ENCODE assay signal across 7 mouse cellular contexts in the genomic region with DNA sequence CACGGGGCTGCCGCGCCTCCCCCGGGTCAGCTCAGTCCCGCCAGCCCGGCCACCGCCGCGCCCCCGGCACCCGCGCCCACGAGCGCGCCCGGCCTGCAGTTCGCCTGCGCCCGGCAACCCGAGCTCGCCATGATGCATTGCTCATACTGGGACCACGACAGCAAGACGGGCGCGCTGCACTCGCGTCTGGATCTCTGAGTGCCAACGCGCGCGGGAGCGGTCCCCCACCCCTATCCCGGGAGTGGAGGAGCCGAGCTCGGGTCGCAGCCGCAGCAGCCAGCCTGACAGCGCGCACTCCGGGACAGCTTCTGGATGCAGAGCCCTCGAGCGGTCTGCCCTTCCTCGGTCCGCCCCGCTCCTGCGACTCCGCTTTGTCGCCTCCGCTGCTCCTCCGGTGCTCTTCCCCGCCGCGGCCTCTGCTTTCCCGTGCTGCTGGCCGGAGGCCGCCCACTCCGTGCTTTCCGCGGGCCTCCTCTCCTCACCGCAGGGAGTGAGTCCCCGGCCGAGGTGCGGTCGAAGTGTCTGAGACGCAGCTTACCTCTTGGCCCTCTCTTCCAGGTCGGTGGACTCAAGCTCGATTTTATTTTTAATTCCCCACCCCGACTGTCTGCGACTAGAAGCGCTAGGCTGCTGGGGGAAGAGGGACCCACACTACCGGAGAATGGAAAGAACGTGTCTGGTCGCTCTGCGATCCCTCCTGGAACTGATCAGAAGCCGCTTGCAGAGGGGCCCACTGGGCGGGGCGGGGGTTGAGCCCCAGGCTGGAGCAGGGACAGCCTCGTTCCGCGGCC. TPM values are rescaled to one million over a fixed set of nuclear protein-coding genes. Genes with fewer than 3 reads are reported as not detected.
DNase-seq lines count a peak whose midpoint lies in the region; ATAC-seq and TF ChIP-seq lines count a peak whose summit lies in the region.

No protein-coding gene starts in this region.

- ATAC-seq in embryonic facial prominence, embryonic 14.5 days (ENCODE audit: low read depth) = peak; percentile 16; the same call in 1 of the 2 replicates
- peak; percentile 34; the same call in 1 of the 2 replicates for ATAC-seq in hindbrain, embryonic 11.5 days (ENCODE audit: low FRiP score)
- ATAC-seq in liver, embryonic 14.5 days (ENCODE audit: insufficient read depth) = no peak

- H3K4me2 ChIP-seq in embryonic facial prominence, embryonic 14.5 days (ENCODE audit: low read depth, low read length) = peak overlapping the region; percentile 87
- H3K4me2 ChIP-seq in hindbrain, embryonic 11.5 days (replicated peaks; ENCODE audit: low read depth, low read length) = peak overlapping the region; percentile 82
- H3K4me2 ChIP-seq in liver, embryonic 14.5 days (ENCODE audit: low read depth) = peak overlapping the region; percentile 44

- no peak for TF ChIP-seq CTCF in liver, embryonic 14.5 days (IDR thresholded peaks at IDR 0.05; ENCODE audit: low read depth)

- peak; percentile 29 for DNase-seq in thymus, postnatal 4 days
- DNase-seq in thymus, adult 18-20 months = no peak
- DNase-seq in embryonic facial prominence, embryonic 14.5 days (ENCODE audit: low spot score) = peak; percentile 62
- DNase-seq in hindbrain, embryonic 11.5 days (ENCODE audit: low spot score) = peak; percentile 76
- DNase-seq in liver, embryonic 14.5 days (ENCODE audit: low read depth in 3 of 3, low spot score in 3 of 3) = no peak
- DNase-seq in yolk sac, embryonic 10.5 days (ENCODE audit: low spot score) = peak; percentile 42
- DNase-seq in left cerebral cortex, postnatal 25 days (ENCODE audit: low spot score in 2 of 2) = no peak

- H3K36me3 ChIP-seq in embryonic facial prominence, embryonic 14.5 days (ENCODE audit: control insufficient read depth, insufficient read depth, low read length) = no peaks in the 10 kb centered on the region
- no peaks in the 10 kb centered on the region for H3K36me3 ChIP-seq in hindbrain, embryonic 11.5 days (ENCODE audit: control insufficient read depth, insufficient read depth, low read length)
- no peaks in the 10 kb centered on the region for H3K36me3 ChIP-seq in liver, embryonic 14.5 days (replicated peaks; ENCODE audit: control insufficient read depth, insufficient read depth, low read depth)

- H3K27me3 ChIP-seq in embryonic facial prominence, embryonic 14.5 days (replicated peaks; ENCODE audit: control insufficient read depth, insufficient read depth, low read length) = peaks cover 100% of the 10 kb centered on the region
- peaks cover 88% of the 10 kb centered on the region for H3K27me3 ChIP-seq in hindbrain, embryonic 11.5 days (ENCODE audit: control insufficient read depth, insufficient read depth, low read length)
- peaks cover 100% of the 10 kb centered on the region for H3K27me3 ChIP-seq in liver, embryonic 14.5 days (ENCODE audit: control insufficient read depth, insufficient read depth, low read length)

- no peaks in the 10 kb centered on the region for H3K9me3 ChIP-seq in embryonic facial prominence, embryonic 14.5 days (ENCODE audit: control insufficient read depth, low read length)
- no peaks in the 10 kb centered on the region for H3K9me3 ChIP-seq in hindbrain, embryonic 11.5 days (ENCODE audit: control insufficient read depth, low read length)
- H3K9me3 ChIP-seq in liver, embryonic 14.5 days (ENCODE audit: control insufficient read depth, low read length) = no peaks in the 10 kb centered on the region

- peaks cover 11% of the 10 kb centered on the region; the same call in 1 of the 2 replicates for H3K4me1 ChIP-seq in embryonic facial prominence, embryonic 14.5 days (ENCODE audit: control insufficient read depth, insufficient read depth, low read length)
- peaks cover 9% of the 10 kb centered on the region for H3K4me1 ChIP-seq in hindbrain, embryonic 11.5 days (replicated peaks; ENCODE audit: control insufficient read depth, insufficient read depth, low read length)
- no peaks in the 10 kb centered on the region for H3K4me1 ChIP-seq in liver, embryonic 14.5 days (replicated peaks; ENCODE audit: control insufficient read depth in 2 of 2, insufficient read depth in 2 of 2, low read length in 1 of 2)

- no peak for TF ChIP-seq EP300 in liver, embryonic 14.5 days (IDR thresholded peaks at IDR 0.05; ENCODE audit: low read depth)

- intact Hi-C loops in left cerebral cortex, postnatal 25 days (cut with DNase I) = no loop called here

- H3K27ac ChIP-seq in embryonic facial prominence, embryonic 14.5 days (replicated peaks; ENCODE audit: low read depth, low read length) = peak overlapping the region; percentile 80
- H3K27ac ChIP-seq in hindbrain, embryonic 11.5 days (ENCODE audit: low read depth, low read length) = no peak overlapping the region
- no peak overlapping the region for H3K27ac ChIP-seq in liver, embryonic 14.5 days

- H3K4me3 ChIP-seq in embryonic facial prominence, embryonic 14.5 days (ENCODE audit: low read depth, low read length) = peak overlapping the region; percentile 54
- peak overlapping the region; percentile 43 for H3K4me3 ChIP-seq in hindbrain, embryonic 11.5 days (ENCODE audit: low read depth, low read length)
- peak overlapping the region in 1 of 2 experiments; percentile 20; a peak in 2 of 4 replicates for H3K4me3 ChIP-seq in liver, embryonic 14.5 days (ENCODE audit: insufficient read depth in 1 of 2, low read depth in 2 of 2, low read length in 2 of 2)

- WGBS in embryonic facial prominence, embryonic 14.5 days = under 1% methylated on average over 51 of the region's 80 CpGs
- WGBS in hindbrain, embryonic 11.5 days = under 1% methylated on average over 66 of the region's 80 CpGs
- WGBS in liver, embryonic 14.5 days (ENCODE audit: insufficient replicate concordance) = 1% methylated on average over 74 of the region's 80 CpGs

- peak overlapping the region; percentile 70 for H3K9ac ChIP-seq in embryonic facial prominence, embryonic 14.5 days (ENCODE audit: low read depth, low read length)
- peak overlapping the region; percentile 12; the same call in 1 of the 2 replicates for H3K9ac ChIP-seq in hindbrain, embryonic 11.5 days (ENCODE audit: low read depth, low read length)
- no peak overlapping the region for H3K9ac ChIP-seq in liver, embryonic 14.5 days (replicated peaks)

RNA-seq across cellular contexts. Expression of a gene that starts 1.7 kb away (rescaled TPM):
- polyA plus RNA-seq in embryonic facial prominence, embryonic 14.5 days (2014; fragmentation: Nextera tagmentation; extraction: Ambion mirVana) = 1.0 and 1.5 TPM in 2 replicates
- polyA plus RNA-seq in hindbrain, embryonic 11.5 days (2014; fragmentation: Nextera tagmentation; extraction: Ambion mirVana) = 1.0 and 1.3 TPM in 2 replicates
- not detected in 2 replicates for polyA plus RNA-seq in liver, embryonic 14.5 days (2012; rRNA removed)
- polyA plus RNA-seq in liver, embryonic 14.5 days (2014; fragmentation: Nextera tagmentation; extraction: Ambion mirVana) = not detected in 2 replicates
- under 1 TPM; 0.80 to 0.94 TPM for total RNA-seq in left cerebral cortex, postnatal 25 days (2021)

RNA-seq across cellular contexts. Expression of a gene that starts 29.4 kb away (rescaled TPM):
- polyA plus RNA-seq in embryonic facial prominence, embryonic 14.5 days (2014; fragmentation: Nextera tagmentation; extraction: Ambion mirVana) = 39.7 and 43.5 TPM in 2 replicates
- 92.0 and 96.3 TPM in 2 replicates for polyA plus RNA-seq in hindbrain, embryonic 11.5 days (2014; fragmentation: Nextera tagmentation; extraction: Ambion mirVana)
- 1.7 and 4.0 TPM in 2 replicates for polyA plus RNA-seq in liver, embryonic 14.5 days (2012; rRNA removed)
- 14.0 and 14.4 TPM in 2 replicates for polyA plus RNA-seq in liver, embryonic 14.5 days (2014; fragmentation: Nextera tagmentation; extraction: Ambion mirVana)
- total RNA-seq in left cerebral cortex, postnatal 25 days (2021) = 10 to 100 TPM; 34.1 to 35.5 TPM

RNA-seq across cellular contexts. Expression of a gene that starts 53.9 kb away (rescaled TPM):
- polyA plus RNA-seq in embryonic facial prominence, embryonic 14.5 days (2014; fragmentation: Nextera tagmentation; extraction: Ambion mirVana) = not detected in 2 replicates
- polyA plus RNA-seq in hindbrain, embryonic 11.5 days (2014; fragmentation: Nextera tagmentation; extraction: Ambion mirVana) = not detected in 2 replicates
- polyA plus RNA-seq in liver, embryonic 14.5 days (2012; rRNA removed) = not detected in 2 replicates
- not detected in 2 replicates for polyA plus RNA-seq in liver, embryonic 14.5 days (2014; fragmentation: Nextera tagmentation; extraction: Ambion mirVana)
- total RNA-seq in left cerebral cortex, postnatal 25 days (2021) = not detected

Comparison
In these comparisons a context has a peak if more than half of its experiments do, and no peak if none do; other contexts are left out.
1. DNase-seq: peak in thymus, postnatal 4 days (single experiment), embryonic facial prominence, embryonic 14.5 days (single experiment), hindbrain, embryonic 11.5 days (single experiment) and yolk sac, embryonic 10.5 days (single experiment); none in thymus, adult 18-20 months (0 of 2), liver, embryonic 14.5 days (0 of 3) and left cerebral cortex, postnatal 25 days (0 of 2).
2. Peak in every context shown above with its lines, with median percentiles within 50 percentile points of each other: H3K4me2 ChIP-seq.